Mouse (Mus musculus) CH12.LX (cell line): Measurements from ENCODE around the gene Sod3.

Source experiments
- EP300 ChIP-seq: IDR thresholded peaks from 2 replicates; pipeline ENCODE4 v1.6.1; 2011; ENCODE audit warnings: low read length, improper control_type of control experiment
- POLR2A ChIP-seq: IDR thresholded peaks from 2 replicates; pipeline ENCODE4 v1.6.1; 2011; ENCODE audit warnings: low read depth, mild to moderate bottlenecking, improper control_type of control experiment, low read length

DNA sequence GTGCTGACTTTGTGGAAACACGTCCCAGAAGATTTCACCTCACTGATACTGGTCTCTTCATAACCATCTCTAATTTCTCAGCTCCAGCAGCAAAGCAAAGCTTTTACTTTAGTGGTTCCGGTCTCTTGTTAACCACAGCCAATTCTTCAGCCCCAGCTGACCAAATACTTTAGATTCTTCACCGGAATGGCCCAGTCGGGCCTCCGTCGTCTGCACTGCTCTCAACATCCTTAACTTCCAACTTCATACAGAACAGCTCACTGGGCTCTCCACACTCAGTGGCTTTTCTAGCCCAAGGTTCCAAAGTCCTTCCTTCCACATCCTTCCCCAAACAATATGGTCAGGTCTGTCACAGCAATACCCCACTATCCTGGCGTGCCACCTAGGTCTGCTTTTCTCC, 46.7 kb upstream of the Sod3 start:
- TF ChIP-seq EP300, result no peak
- TF ChIP-seq POLR2A, result no peak
